Mouse (Mus musculus): ENCODE results near the gene Mfsd2a. TPM values are rescaled to one million over a fixed set of nuclear protein-coding genes. Genes with fewer than 3 reads are reported as not detected.

Gene Mfsd2a
- total RNA-seq, 2 experiments from 2014 or later, result not detected

GRCm38 (mm10) chr4:122939048-122939796 is 21.8 kb downstream of the Mfsd2a start:
- ATAC-seq (replicated peaks; ENCODE audit: low FRiP score, poor library complexity, severe bottlenecking), result no peak

DNA sequence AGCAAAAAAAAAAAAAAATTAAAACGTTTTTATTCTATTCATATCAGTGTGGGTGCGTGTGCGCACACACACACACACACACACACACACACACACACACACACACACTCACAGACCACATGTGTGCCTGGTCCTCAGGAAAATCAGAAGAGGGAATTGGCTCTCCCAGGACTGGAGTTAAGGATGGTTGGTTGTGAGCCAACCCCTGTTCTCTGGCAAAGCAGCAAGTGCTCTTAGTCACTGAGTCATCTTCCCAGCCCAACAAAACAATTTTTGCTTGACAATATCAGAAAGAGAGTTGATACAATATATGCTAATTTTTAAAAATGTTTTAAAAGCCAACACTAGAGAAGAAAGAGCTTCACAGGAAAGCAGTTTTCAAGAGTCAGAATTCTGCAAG is 23.5 kb downstream of the Mfsd2a start:
- ATAC-seq (replicated peaks; ENCODE audit: low FRiP score, poor library complexity, severe bottlenecking), result no peak

DNA sequence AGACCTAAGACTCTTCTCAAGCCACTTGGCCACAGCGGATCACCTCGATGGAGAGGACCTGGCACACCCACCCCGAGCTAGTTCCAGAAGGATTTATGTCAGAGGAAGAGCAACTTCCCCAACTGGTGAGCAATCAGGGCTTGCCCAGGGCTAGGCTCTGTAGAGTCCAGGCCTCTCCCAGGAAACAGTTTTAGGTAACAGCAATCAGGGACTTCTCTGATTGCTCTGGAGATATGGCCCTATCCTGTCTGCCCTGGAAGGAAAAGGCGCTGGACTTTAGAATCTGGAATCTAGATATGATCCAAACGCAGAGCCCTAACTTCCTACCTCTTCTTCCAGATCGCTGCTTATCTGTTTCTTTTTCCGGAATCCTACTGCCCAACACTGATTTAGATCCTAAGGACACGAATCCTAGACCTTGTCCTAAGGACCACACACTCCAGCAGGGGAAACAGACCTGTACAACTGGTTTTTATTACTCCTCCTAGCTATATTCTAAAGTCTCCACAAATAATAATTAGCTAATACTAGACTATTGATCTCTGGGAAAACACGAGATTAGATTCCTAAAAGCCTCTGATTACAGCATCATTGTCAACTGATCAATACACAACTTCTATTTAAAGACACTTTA is 25.4 kb downstream of the Mfsd2a start:
- no peak for ATAC-seq (replicated peaks; ENCODE audit: low FRiP score, poor library complexity, severe bottlenecking)

- no peak for ATAC-seq (replicated peaks; ENCODE audit: low FRiP score, poor library complexity, severe bottlenecking)
Observed at GRCm38 (mm10) chr4:122933857-122934256, 27.1 kb downstream of the Mfsd2a start.

GRCm38 (mm10) chr4:122933051-122933591 is 27.9 kb downstream of the Mfsd2a start:
- no peak for ATAC-seq (replicated peaks; ENCODE audit: low FRiP score, poor library complexity, severe bottlenecking)

GRCm38 (mm10) chr4:122932239-122932978 is 28.6 kb downstream of the Mfsd2a start:
- ATAC-seq (replicated peaks; ENCODE audit: low FRiP score, poor library complexity, severe bottlenecking), result no peak

GRCm38 (mm10) chr4:122930939-122931590 is 29.9 kb downstream of the Mfsd2a start:
- no peak for ATAC-seq (replicated peaks; ENCODE audit: low FRiP score, poor library complexity, severe bottlenecking)

DNA sequence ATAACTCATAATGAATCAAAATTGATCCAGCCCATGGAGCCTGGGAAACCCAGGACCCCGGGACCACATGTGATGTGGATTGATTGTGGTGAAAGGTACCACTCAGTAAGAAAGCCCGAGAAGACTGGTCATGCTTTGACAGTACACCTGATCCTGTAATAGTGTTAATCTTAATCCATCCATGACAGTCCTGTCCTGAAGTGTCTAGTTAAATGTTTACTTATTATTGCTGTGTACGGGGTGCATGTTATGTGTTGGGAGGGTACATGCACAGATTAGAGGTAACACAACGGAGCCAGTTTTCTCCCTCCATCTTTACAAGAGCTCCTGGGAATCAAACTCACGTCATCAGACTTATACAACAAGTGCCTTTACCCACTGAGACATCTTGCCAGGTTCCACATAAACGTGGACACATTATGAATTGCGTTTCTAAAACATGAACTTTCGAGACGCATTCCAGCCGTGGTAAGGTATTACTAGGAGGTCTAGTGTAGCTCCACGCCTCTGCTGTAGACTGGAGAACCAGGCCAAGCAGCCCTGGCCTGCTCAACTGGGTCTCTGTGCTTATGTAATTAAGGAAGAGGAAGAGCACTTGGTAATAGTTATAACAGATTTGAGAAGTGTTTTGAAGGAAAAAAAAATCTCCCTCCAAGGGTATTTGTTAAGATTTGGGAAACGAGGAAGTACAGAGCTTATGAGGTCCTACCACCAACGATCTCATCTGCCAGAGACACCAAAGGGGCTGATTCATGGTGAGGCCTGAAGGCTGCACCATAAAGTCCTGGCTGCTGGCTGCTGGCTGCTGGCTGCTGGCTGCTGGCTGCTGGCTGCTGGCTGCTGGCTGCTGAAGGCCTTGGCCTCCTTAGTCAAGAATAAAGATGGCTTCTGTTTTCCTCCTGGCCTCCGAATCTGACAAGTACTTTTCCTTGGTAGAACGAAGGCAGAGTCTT is 37.3 kb downstream of the Mfsd2a start:
- ATAC-seq (replicated peaks; ENCODE audit: low FRiP score, poor library complexity, severe bottlenecking), result no peak

- no peak for ATAC-seq (replicated peaks; ENCODE audit: low FRiP score, poor library complexity, severe bottlenecking)
Observed at GRCm38 (mm10) chr4:122922841-122923240, 38.1 kb downstream of the Mfsd2a start.

DNA sequence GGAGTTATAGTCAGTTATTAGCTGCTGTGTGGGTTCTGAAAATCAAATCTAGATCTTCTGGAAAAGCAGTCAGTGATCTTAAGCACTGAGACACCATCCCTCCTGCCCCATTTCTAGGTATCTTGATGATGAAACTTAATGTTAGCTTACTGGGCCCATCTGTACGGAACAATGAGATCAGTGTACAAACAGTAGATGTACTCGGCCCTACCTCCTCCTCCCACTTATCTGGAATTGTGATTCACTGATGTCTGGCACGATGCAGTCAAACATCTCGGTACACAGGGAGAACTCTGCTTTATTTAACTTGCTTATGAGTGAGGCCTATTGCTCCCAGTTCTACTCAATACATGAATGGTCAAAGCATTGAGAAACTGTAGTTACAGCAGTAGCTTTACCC is 45.0 kb downstream of the Mfsd2a start:
- no peak for ATAC-seq (replicated peaks; ENCODE audit: low FRiP score, poor library complexity, severe bottlenecking)

GRCm38 (mm10) chr4:122914186-122914585 is 46.8 kb downstream of the Mfsd2a start:
- ATAC-seq (replicated peaks; ENCODE audit: low FRiP score, poor library complexity, severe bottlenecking), result no peak

- no peak for ATAC-seq (replicated peaks; ENCODE audit: low FRiP score, poor library complexity, severe bottlenecking)
Observed at GRCm38 (mm10) chr4:122912613-122913012, 48.4 kb downstream of the Mfsd2a start.

- ATAC-seq (replicated peaks; ENCODE audit: low FRiP score, poor library complexity, severe bottlenecking), result peak; percentile 62; the same call in 1 of the 2 replicates
Observed at GRCm38 (mm10) chr4:122910577-122910976, 50.4 kb downstream of the Mfsd2a start.

GRCm38 (mm10) chr4:122909572-122910189 is 51.3 kb downstream of the Mfsd2a start:
- no peak for ATAC-seq (replicated peaks; ENCODE audit: low FRiP score, poor library complexity, severe bottlenecking)

GRCm38 (mm10) chr4:122905359-122905758 is 55.6 kb downstream of the Mfsd2a start:
- ATAC-seq (replicated peaks; ENCODE audit: low FRiP score, poor library complexity, severe bottlenecking), result no peak

DNA sequence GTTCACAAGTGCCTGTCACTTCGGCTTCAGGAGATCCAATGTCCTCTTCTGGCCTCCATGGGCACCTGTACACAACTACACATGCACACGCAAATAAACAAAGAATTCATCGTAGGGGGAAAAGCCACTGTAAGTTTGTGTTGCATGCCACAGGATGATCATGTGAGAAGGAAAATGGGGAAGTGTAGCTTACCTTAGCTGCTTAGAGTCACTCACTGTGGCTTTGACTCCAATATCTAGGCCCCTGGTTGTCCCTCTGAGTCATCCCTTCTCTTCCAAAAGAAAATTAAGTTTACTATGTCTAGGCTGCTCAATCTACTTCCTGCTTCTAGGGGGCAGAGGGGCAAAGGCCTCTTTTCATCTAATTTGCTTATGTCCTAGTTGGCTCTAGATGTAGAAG is 57.3 kb downstream of the Mfsd2a start:
- ATAC-seq (replicated peaks; ENCODE audit: low FRiP score, poor library complexity, severe bottlenecking), result no peak

GRCm38 (mm10) chr4:122902156-122902555 is 58.8 kb downstream of the Mfsd2a start:
- ATAC-seq (replicated peaks; ENCODE audit: low FRiP score, poor library complexity, severe bottlenecking), result no peak

GRCm38 (mm10) chr4:122898313-122898712 is 62.7 kb downstream of the Mfsd2a start:
- peak; percentile 65; the same call in 1 of the 2 replicates for ATAC-seq (replicated peaks; ENCODE audit: low FRiP score, poor library complexity, severe bottlenecking)

Measured in erythroblast, adult 5-6 weeks (primary cell).